Mouse (Mus musculus): ENCODE measurements around the gene Pdk2. TPM values are rescaled to one million over a fixed set of nuclear protein-coding genes. Genes with fewer than 3 reads are reported as not detected.

Pdk2 gene
- polyA plus RNA-seq, 1 experiment from 2014 or later: 35.8 TPM

DNA sequence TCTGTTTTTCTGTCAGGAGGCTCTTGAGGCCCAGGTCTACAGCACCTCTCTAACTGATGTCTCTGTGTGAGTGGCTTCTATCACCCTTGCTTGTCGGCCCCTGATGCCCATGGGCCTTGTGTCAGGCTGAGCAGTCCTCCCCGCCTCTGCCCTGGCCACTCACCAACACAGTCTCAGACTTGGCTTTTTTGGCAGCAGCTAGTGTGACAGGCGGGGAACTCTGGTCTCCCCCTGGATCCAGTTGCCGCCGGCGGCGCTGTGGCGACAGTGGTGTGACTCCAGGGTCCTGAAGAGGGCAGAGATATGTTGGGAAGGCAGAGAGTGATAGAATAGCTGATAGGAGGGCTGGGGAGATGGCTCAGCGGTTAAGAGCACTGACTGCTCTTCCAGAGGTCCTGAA, 11.9 kb upstream of the Pdk2 start:
- Histone ChIP-seq H3K9me3 (ENCODE audit: control insufficient read depth, low read depth, low read length) (no peaks in the 10 kb centered on the region), H3K9ac (replicated peaks; ENCODE audit: low read depth, low read length) (no peak overlapping the region), H3K4me3 (ENCODE audit: low read depth, low read length) (no peak overlapping the region), H3K4me1 (ENCODE audit: control insufficient read depth, insufficient read depth, low read length) (no peaks in the 10 kb centered on the region), H3K27me3 (ENCODE audit: control insufficient read depth, insufficient read depth, low read length) (no peaks in the 10 kb centered on the region), H3K36me3 (ENCODE audit: control insufficient read depth, insufficient read depth, low read length) (peaks cover 3% of the 10 kb centered on the region), H3K27ac (ENCODE audit: low read length) (no peak overlapping the region), H3K4me2 (replicated peaks; ENCODE audit: low read depth, low read length) (no peak overlapping the region)
- WGBS: 77% methylated on average over 9 of the region's 9 CpGs
- no peak for ATAC-seq (ENCODE audit: insufficient number of reproducible peaks, insufficient read depth, low FRiP score, low read depth)

DNA sequence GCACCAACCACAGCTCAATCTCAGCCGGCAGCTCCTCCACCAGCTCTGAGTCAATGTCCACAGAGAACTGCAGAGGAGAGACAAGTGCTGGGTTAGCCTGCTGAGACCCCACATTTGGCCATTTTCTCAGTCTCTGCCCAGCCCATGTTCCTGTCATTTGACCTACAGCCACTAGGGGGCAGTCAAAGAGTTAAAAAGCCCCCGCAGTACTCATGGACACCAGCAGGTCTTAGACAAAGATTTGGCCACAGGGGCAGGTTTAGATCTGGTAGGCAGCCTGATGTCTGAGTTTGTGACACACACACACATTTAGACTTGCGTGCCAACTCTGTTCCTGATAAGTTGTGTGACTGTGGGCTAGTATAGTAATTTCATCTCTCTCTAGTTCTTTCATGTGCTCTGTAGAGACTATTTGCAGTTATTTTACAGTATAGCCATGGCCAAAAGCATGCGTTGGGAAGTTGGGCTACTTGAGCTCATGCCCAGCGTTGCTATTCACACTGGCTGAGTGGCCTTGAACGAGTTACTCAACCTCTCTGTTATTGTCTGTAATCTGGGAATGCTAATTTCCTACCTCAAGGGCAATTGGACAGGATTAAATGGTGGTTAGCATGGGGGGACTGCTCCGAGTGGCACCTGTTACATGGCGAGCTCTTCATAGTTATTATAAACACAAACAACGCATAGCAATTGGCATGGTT, 6.0 kb upstream of the Pdk2 start:
- ATAC-seq (ENCODE audit: insufficient number of reproducible peaks, insufficient read depth, low FRiP score, low read depth): peak; percentile 42; the same call in 1 of the 2 replicates
- Histone ChIP-seq H3K9ac (replicated peaks; ENCODE audit: low read depth, low read length) (no peak overlapping the region), H3K9me3 (ENCODE audit: control insufficient read depth, low read depth, low read length) (no peaks in the 10 kb centered on the region), H3K4me1 (ENCODE audit: control insufficient read depth, insufficient read depth, low read length) (no peaks in the 10 kb centered on the region; the same call in 1 of the 2 replicates), H3K4me3 (ENCODE audit: low read depth, low read length) (no peak overlapping the region), H3K27me3 (ENCODE audit: control insufficient read depth, insufficient read depth, low read length) (no peaks in the 10 kb centered on the region), H3K36me3 (ENCODE audit: control insufficient read depth, insufficient read depth, low read length) (peaks cover 7% of the 10 kb centered on the region; the same call in 1 of the 2 replicates), H3K27ac (ENCODE audit: low read length) (no peak overlapping the region), H3K4me2 (replicated peaks; ENCODE audit: low read depth, low read length) (no peak overlapping the region)
- 56% methylated on average over 9 of the region's 9 CpGs for WGBS

DNA sequence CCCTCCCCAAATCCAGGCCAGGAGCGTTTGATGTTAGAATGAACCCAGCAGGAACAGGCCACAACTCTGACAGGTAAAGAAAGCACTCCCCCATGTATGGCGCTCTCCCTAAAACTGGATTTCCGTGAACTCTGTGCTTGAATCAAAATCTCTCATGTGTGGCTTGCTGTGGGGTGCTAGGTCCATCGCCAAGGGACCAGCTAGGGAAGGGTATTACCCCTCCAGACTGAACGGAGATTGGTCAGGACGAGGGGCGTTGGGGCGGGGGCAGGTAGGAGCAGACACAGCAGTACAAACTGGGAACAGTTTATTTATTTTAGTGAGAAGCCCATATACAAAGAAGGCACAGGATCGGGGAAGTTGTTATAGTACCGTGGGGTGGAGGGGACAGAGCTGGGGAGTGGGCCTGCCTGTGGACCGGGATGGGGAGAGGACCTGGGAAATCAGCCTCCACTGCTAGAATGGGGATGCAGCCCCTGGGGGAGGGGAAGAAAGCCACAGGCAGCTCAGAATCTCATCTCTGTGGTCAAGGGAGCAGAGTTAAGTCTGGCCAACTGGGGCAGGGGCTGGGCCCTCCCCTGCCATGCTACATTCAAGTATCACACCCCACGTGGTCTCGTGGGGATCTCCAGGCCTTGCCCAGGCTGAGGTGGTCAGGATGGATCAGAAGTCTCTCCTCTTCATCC, 3.2 kb upstream of the Pdk2 start:
- Histone ChIP-seq H3K4me2 (replicated peaks; ENCODE audit: low read depth, low read length) (no peak overlapping the region), H3K4me1 (ENCODE audit: control insufficient read depth, insufficient read depth, low read length) (peaks cover 9% of the 10 kb centered on the region; the same call in 1 of the 2 replicates), H3K9me3 (ENCODE audit: control insufficient read depth, low read depth, low read length) (no peaks in the 10 kb centered on the region), H3K27me3 (ENCODE audit: control insufficient read depth, insufficient read depth, low read length) (no peaks in the 10 kb centered on the region), H3K4me3 (ENCODE audit: low read depth, low read length) (no peak overlapping the region), H3K36me3 (ENCODE audit: control insufficient read depth, insufficient read depth, low read length) (peaks cover 4% of the 10 kb centered on the region; the same call in 1 of the 2 replicates), H3K9ac (replicated peaks; ENCODE audit: low read depth, low read length) (no peak overlapping the region), H3K27ac (ENCODE audit: low read length) (no peak overlapping the region)
- WGBS: 54% methylated on average over 13 of the region's 13 CpGs
- no peak for ATAC-seq (ENCODE audit: insufficient number of reproducible peaks, insufficient read depth, low FRiP score, low read depth)

DNA sequence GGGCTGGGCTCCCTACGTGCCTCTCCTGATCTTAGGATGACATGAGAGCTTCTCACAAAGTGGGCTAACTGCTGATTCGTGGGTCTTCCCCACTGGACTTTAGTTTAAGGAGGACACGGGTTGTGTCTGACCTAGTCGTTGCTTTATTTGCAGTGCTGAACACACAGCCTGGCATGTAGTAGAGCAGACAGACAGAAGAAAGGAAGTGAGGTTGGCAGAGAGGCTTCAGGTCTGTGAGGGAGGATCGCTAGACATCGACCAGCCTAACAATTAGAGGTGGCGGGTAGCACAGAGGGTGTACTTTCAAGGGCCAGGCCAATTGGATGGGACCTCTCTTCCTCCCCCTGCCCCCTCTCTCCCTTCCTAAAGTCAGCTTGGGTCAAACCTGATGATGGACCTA, 2.5 kb upstream of the Pdk2 start:
- H3K4me3 ChIP-seq (ENCODE audit: low read depth, low read length): no peak overlapping the region
- peaks cover 9% of the 10 kb centered on the region; the same call in 1 of the 2 replicates for H3K4me1 ChIP-seq (ENCODE audit: control insufficient read depth, insufficient read depth, low read length)
- 54% methylated on average over 7 of the region's 7 CpGs for WGBS
- ATAC-seq (ENCODE audit: insufficient number of reproducible peaks, insufficient read depth, low FRiP score, low read depth): no peak
- peaks cover 4% of the 10 kb centered on the region; the same call in 1 of the 2 replicates for H3K36me3 ChIP-seq (ENCODE audit: control insufficient read depth, insufficient read depth, low read length)
- no peaks in the 10 kb centered on the region for H3K27me3 ChIP-seq (ENCODE audit: control insufficient read depth, insufficient read depth, low read length)
- H3K9me3 ChIP-seq (ENCODE audit: control insufficient read depth, low read depth, low read length): no peaks in the 10 kb centered on the region
- no peak overlapping the region for H3K27ac ChIP-seq (ENCODE audit: low read length)
- no peak overlapping the region for H3K4me2 ChIP-seq (replicated peaks; ENCODE audit: low read depth, low read length)
- H3K9ac ChIP-seq (replicated peaks; ENCODE audit: low read depth, low read length): no peak overlapping the region

DNA sequence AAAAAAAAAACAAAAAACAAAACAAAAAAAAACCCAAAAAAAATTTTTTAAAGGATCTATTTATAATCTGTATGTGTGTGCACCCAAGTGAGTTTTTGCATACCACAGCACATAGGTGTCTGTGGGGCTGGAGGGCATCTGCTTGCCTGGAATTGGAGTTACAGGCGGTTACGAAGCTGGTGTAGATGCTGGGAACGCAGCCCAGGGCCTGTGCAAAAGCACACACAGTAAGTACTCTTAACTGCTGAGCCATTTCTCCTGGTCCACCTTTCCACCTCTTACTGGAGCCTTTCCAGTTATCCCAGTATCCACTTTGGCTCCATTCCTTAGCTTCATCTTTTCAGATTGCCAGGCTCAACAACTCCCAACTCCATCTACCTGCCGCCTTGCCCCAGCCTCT, 1.9 kb upstream of the Pdk2 start:
- peaks cover 9% of the 10 kb centered on the region; the same call in 1 of the 2 replicates for H3K4me1 ChIP-seq (ENCODE audit: control insufficient read depth, insufficient read depth, low read length)
- no peak overlapping the region for H3K9ac ChIP-seq (replicated peaks; ENCODE audit: low read depth, low read length)
- no peak overlapping the region for H3K4me3 ChIP-seq (ENCODE audit: low read depth, low read length)
- WGBS: 85% methylated on average over 4 of the region's 4 CpGs
- no peaks in the 10 kb centered on the region for H3K27me3 ChIP-seq (ENCODE audit: control insufficient read depth, insufficient read depth, low read length)
- no peaks in the 10 kb centered on the region for H3K9me3 ChIP-seq (ENCODE audit: control insufficient read depth, low read depth, low read length)
- no peak for ATAC-seq (ENCODE audit: insufficient number of reproducible peaks, insufficient read depth, low FRiP score, low read depth)
- no peak overlapping the region for H3K4me2 ChIP-seq (replicated peaks; ENCODE audit: low read depth, low read length)
- H3K36me3 ChIP-seq (ENCODE audit: control insufficient read depth, insufficient read depth, low read length): peaks cover 9% of the 10 kb centered on the region; the same call in 1 of the 2 replicates
- H3K27ac ChIP-seq (ENCODE audit: low read length): no peak overlapping the region

DNA sequence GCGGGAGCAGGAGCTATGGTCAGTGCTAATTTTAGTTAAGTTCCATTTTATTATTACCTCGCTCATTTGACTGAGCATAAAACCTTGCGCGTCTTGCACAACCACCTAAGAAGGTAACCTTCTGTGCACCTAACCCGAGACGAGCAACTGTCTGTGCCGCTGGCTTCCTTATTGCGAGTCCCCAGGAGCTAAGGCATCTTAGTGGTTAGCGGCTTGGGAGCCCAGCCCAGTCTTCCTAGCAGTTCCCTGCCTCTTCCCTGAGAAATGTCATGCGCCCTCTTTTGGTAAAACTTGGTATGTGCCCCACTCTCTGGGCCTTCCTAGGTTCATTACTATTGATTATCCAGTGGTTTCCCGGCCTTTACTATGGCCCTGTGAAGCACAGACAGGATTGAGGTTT, 942 bp upstream of the Pdk2 start:
- Histone ChIP-seq H3K27me3 (ENCODE audit: control insufficient read depth, insufficient read depth, low read length) (no peaks in the 10 kb centered on the region), H3K36me3 (ENCODE audit: control insufficient read depth, insufficient read depth, low read length) (peaks cover 9% of the 10 kb centered on the region; the same call in 1 of the 2 replicates), H3K4me1 (ENCODE audit: control insufficient read depth, insufficient read depth, low read length) (peaks cover 9% of the 10 kb centered on the region; the same call in 1 of the 2 replicates), H3K9me3 (ENCODE audit: control insufficient read depth, low read depth, low read length) (no peaks in the 10 kb centered on the region), H3K4me3 (ENCODE audit: low read depth, low read length) (peak overlapping the region; percentile 91), H3K27ac (ENCODE audit: low read length) (no peak overlapping the region), H3K4me2 (replicated peaks; ENCODE audit: low read depth, low read length) (peak overlapping the region; percentile 88), H3K9ac (replicated peaks; ENCODE audit: low read depth, low read length) (no peak overlapping the region)
- 2% methylated on average over 11 of the region's 11 CpGs for WGBS
- no peak for ATAC-seq (ENCODE audit: insufficient number of reproducible peaks, insufficient read depth, low FRiP score, low read depth)

DNA sequence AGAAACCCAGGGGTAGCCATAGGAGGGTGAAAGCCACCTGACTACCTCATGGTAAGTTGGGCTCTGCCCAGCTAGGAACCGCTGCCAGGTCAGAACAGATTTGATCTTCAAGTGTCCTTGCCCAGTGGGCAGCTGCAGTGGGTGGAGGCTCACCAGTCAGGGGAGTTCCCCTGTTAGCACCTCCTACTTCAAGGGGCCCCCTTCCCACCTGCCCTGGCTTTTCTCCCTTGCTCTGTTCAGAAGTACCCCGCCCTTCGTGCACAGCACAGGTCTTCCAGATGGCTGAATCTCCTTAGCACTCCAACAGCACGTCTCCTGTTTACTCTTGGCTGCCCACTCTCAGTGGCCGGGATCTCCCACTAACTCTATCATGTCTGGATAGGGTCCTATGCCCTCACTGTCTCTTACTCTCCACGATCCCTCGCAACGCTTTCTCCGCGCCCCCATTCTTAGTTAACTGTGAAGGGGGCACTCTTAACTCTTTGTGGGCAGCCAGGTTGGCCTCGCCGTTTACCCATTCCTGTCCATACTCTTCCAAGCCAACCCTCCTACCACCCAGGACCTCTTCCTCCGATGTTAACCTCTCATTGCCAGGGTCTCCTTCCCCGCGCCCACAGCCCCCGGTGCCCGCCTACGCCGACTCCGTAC, 539 bp downstream of the Pdk2 start:
- H3K9me3 ChIP-seq (ENCODE audit: control insufficient read depth, low read depth, low read length): no peaks in the 10 kb centered on the region
- H3K4me1 ChIP-seq (ENCODE audit: control insufficient read depth, insufficient read depth, low read length): peaks cover 9% of the 10 kb centered on the region; the same call in 1 of the 2 replicates
- H3K4me3 ChIP-seq (ENCODE audit: low read depth, low read length): peak overlapping the region; percentile 91
- peak overlapping the region; percentile 69 for H3K27ac ChIP-seq (ENCODE audit: low read length)
- ATAC-seq (ENCODE audit: insufficient number of reproducible peaks, insufficient read depth, low FRiP score, low read depth): peak; percentile 39
- 0 out of 2 replicates have a peak, but pooled peaks cover 5% of the 10 kb centered on the region for H3K36me3 ChIP-seq (ENCODE audit: control insufficient read depth, insufficient read depth, low read length)
- H3K9ac ChIP-seq (replicated peaks; ENCODE audit: low read depth, low read length): peak overlapping the region; percentile 64
- no peaks in the 10 kb centered on the region for H3K27me3 ChIP-seq (ENCODE audit: control insufficient read depth, insufficient read depth, low read length)
- H3K4me2 ChIP-seq (replicated peaks; ENCODE audit: low read depth, low read length): peak overlapping the region; percentile 89
- whole genome bisulfite sequencing: 2% methylated on average over 20 of the region's 20 CpGs

DNA sequence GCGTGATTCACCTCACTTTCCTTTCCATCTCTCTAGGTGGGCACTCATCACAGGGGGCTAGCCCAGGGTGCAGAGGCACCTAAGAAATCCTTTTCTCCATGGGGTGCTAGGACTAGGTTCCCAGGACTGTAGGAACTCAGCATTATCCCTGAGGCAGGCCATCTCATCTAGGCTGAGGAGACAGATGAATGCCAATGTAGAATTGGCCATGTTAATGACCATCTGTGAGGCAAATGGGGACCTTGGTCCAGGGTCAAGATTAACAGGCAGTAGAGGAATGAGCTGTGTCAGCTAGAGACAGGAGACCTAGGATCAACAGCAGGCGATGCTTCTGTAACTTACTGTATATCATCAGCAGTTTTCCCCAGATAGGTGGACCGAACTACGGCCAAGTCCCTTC, 1.4 kb downstream of the Pdk2 start:
- no peak for ATAC-seq (ENCODE audit: insufficient number of reproducible peaks, insufficient read depth, low FRiP score, low read depth)
- Histone ChIP-seq H3K9ac (replicated peaks; ENCODE audit: low read depth, low read length) (no peak overlapping the region), H3K27me3 (ENCODE audit: control insufficient read depth, insufficient read depth, low read length) (no peaks in the 10 kb centered on the region), H3K27ac (ENCODE audit: low read length) (0 out of 2 replicates have a peak overlapping the region, but pooled peaks have one; percentile 69), H3K36me3 (ENCODE audit: control insufficient read depth, insufficient read depth, low read length) (0 out of 2 replicates have a peak, but pooled peaks cover 5% of the 10 kb centered on the region), H3K4me3 (ENCODE audit: low read depth, low read length) (peak overlapping the region; percentile 91; the same call in 1 of the 2 replicates), H3K9me3 (ENCODE audit: control insufficient read depth, low read depth, low read length) (no peaks in the 10 kb centered on the region), H3K4me1 (ENCODE audit: control insufficient read depth, insufficient read depth, low read length) (peaks cover 9% of the 10 kb centered on the region; the same call in 1 of the 2 replicates), H3K4me2 (replicated peaks; ENCODE audit: low read depth, low read length) (peak overlapping the region; percentile 89)
- WGBS: 84% methylated on average over 4 of the region's 4 CpGs
